Mouse (Mus musculus) midbrain, embryonic 14.5 days (tissue): ENCODE measurements around the gene Flad1. TPM values are rescaled to one million over a fixed set of nuclear protein-coding genes. Genes with fewer than 3 reads are reported as not detected.

Experiments
- ATAC-seq: fragments of 200-750 bp; cut with Nextera tagmentation; 2 replicates; pipeline ENCODE4 v1.8.0; 2017; ENCODE audit warnings: moderate number of reproducible peaks, moderate library complexity; ENCODE audit not compliant: low FRiP score, low TSS enrichment
- DNase-seq: peaks from one replicate; pipeline ENCODE4 v3.0.0-alpha.2; 2015
- H3K27ac ChIP-seq: fragments of 300-500 bp; sonication (generic); replicated peaks from 2 replicates; pipeline ENCODE4 v1.5.1; 2014; ENCODE audit warnings: mild to moderate bottlenecking, low read depth, low read length, moderate library complexity
- H3K27me3 ChIP-seq: fragments of 300-500 bp; sonication (generic); 2 replicates; pipeline ENCODE4 v1.6.1; 2014; ENCODE audit warnings: low read length, control low read depth, mixed read lengths; ENCODE audit not compliant: control insufficient read depth, insufficient read depth
- H3K36me3 ChIP-seq: fragments of 300-500 bp; sonication (generic); 2 replicates; pipeline ENCODE4 v1.6.1; 2014; ENCODE audit warnings: low read length, control low read depth; ENCODE audit not compliant: control insufficient read depth, insufficient read depth
- H3K4me1 ChIP-seq: fragments of 300-500 bp; sonication (generic); 2 replicates; pipeline ENCODE4 v1.6.1; 2014; ENCODE audit warnings: mild to moderate bottlenecking, antibody characterized with exemption, low read length, control low read depth; ENCODE audit not compliant: control insufficient read depth, insufficient read depth
- H3K4me2 ChIP-seq: fragments of 300-500 bp; sonication (generic); 2 replicates; pipeline ENCODE4 v1.6.1; 2014; ENCODE audit warnings: mild to moderate bottlenecking, low read length, moderate library complexity
- H3K4me3 ChIP-seq: fragments of 300-500 bp; sonication (generic); replicated peaks from 2 replicates; pipeline ENCODE4 v1.5.1; 2014; ENCODE audit warnings: low read depth, low read length
- H3K9ac ChIP-seq: fragments of 300-500 bp; sonication (generic); replicated peaks from 2 replicates; pipeline ENCODE4 v1.6.1; 2014; ENCODE audit warnings: mild to moderate bottlenecking, low read length, moderate library complexity
- H3K9me3 ChIP-seq: fragments of 300-500 bp; sonication (generic); 2 replicates; pipeline ENCODE4 v1.6.1; 2016; ENCODE audit warnings: low read length, control low read depth, mixed read lengths; ENCODE audit not compliant: control insufficient read depth
- WGBS: fragments of 180-500 bp; shearing (Covaris S2); extraction: QIAGEN DNeasy Blood & Tissue Kit; methylation state at CpG from one replicate; pipeline ENCODE4 v1.1.7; 2014; 5-methylcytosine and 5-hydroxymethylcytosine counted together
- polyA plus RNA-seq: library from polyadenylated mRNA; unstranded; fragments of >200 nt; fragmentation: Nextera tagmentation; extraction: Ambion mirVana; gene quantifications from 2 replicates; pipeline ENCODE4 v1.2.1, GENCODE M21; 2014

The Flad1 gene
- polyA plus RNA-seq, 1 experiment from 2014 or later, result 34.9 TPM

DNA sequence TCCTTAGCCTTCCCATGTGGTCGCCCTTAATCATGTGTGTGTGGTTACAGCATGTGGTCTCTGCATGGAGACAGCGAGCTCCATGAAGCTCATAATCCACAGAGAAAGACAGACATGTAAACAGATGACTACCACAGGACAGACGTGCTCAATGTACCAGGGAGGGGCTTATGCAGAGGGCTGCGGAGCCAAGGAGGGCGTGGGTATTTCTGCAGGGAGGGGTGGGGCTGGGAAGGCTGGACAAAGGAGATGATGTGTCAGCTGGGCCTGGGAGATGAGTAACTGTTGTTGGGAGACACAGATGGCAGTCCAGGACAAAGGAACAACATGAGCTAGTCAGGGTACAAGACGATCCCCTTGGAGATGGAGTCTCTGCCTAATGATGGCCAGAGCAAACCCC, 52.0 kb downstream of the Flad1 start:
- Histone ChIP-seq H3K27ac (no peak overlapping the region), H3K9me3 (no peaks in the 10 kb centered on the region), H3K27me3 (no peaks in the 10 kb centered on the region), H3K4me3 (no peak overlapping the region), H3K4me2 (no peak overlapping the region), H3K36me3 (no peaks in the 10 kb centered on the region), H3K4me1 (no peaks in the 10 kb centered on the region), H3K9ac (no peak overlapping the region)
- 62% methylated on average over 6 of the region's 6 CpGs for WGBS
- DNase-seq (no peak), ATAC-seq (no peak)

DNA sequence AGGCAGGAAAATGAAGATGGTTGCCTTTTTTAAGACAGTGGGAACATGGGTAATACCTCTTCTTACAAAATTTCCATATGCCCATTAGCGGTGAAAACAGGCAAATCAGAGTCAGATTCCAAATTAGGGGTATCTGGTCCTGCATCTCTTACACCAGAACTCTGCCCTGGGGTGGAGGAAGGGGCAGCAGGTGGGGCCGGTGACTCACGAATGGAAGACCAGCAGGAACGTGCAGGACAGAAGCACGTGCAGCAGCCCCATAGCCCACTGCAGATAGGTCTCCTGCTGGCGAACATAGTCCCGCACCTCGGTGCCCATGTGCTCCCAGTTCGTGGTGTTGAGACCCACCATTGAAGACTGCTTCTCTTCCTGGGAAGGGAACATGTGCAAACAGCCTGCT, 55.6 kb downstream of the Flad1 start:
- no peak for DNase-seq
- Histone ChIP-seq H3K4me3 (no peak overlapping the region), H3K27me3 (no peaks in the 10 kb centered on the region), H3K9me3 (no peaks in the 10 kb centered on the region), H3K4me2 (no peak overlapping the region), H3K9ac (no peak overlapping the region), H3K27ac (no peak overlapping the region), H3K36me3 (no peaks in the 10 kb centered on the region), H3K4me1 (no peaks in the 10 kb centered on the region)
- WGBS, result 76% methylated on average over 9 of the region's 9 CpGs
- no peak for ATAC-seq

GRCm38 (mm10) chr3:89355512-89355902, 56.2 kb downstream of the Flad1 start:
- DNase-seq (no peak), ATAC-seq (no peak)
- no peak overlapping the region for H3K27ac ChIP-seq
- 80% methylated on average over 6 of the region's 6 CpGs for WGBS
- H3K4me3 ChIP-seq, result no peak overlapping the region
- H3K27me3 ChIP-seq, result no peaks in the 10 kb centered on the region
- peaks cover 3% of the 10 kb centered on the region for H3K4me1 ChIP-seq
- H3K9me3 ChIP-seq, result no peaks in the 10 kb centered on the region
- H3K36me3 ChIP-seq, result no peaks in the 10 kb centered on the region
- H3K9ac ChIP-seq, result no peak overlapping the region
- no peak overlapping the region for H3K4me2 ChIP-seq

- H3K4me2 ChIP-seq, result no peak overlapping the region
- no peaks in the 10 kb centered on the region for H3K36me3 ChIP-seq
- H3K9me3 ChIP-seq, result no peaks in the 10 kb centered on the region
- H3K9ac ChIP-seq, result no peak overlapping the region
- H3K27ac ChIP-seq, result no peak overlapping the region
- H3K27me3 ChIP-seq, result no peaks in the 10 kb centered on the region
- no peak overlapping the region for H3K4me3 ChIP-seq
- DNase-seq, result peak; percentile 85
- 23% methylated on average over 5 of the region's 5 CpGs for WGBS
- ATAC-seq, result 0 out of 2 replicates have a peak, but pooled peaks have one; percentile 5
- peaks cover 6% of the 10 kb centered on the region for H3K4me1 ChIP-seq
These were observed 56.7 kb downstream of the Flad1 start for GRCm38 (mm10) chr3:89354816-89355511.

GRCm38 (mm10) chr3:89351271-89351670, 60.4 kb downstream of the Flad1 start:
- peaks cover 5% of the 10 kb centered on the region; the same call in 1 of the 2 replicates for H3K27me3 ChIP-seq

More at GRCm38 (mm10) chr3:89351271-89351670, 60.4 kb downstream of the Flad1 start:
- WGBS, result 79% methylated on average over 5 of the region's 5 CpGs
- no peak overlapping the region for H3K9ac ChIP-seq
- no peak overlapping the region for H3K4me2 ChIP-seq
- DNase-seq (no peak), ATAC-seq (no peak)
- H3K36me3 ChIP-seq, result no peaks in the 10 kb centered on the region
- peaks cover 20% of the 10 kb centered on the region for H3K4me1 ChIP-seq
- H3K27ac ChIP-seq, result no peak overlapping the region
- H3K4me3 ChIP-seq, result no peak overlapping the region
- no peaks in the 10 kb centered on the region for H3K9me3 ChIP-seq

Other genes with a start within 250 kb of the Flad1 start
- 22.0 and 24.6 TPM in 2 replicates for gene Clk2, start 247.1 kb downstream of the Flad1 start, polyA plus RNA-seq
- 104 and 123 TPM in 2 replicates for gene Scamp3, start 234.4 kb downstream of the Flad1 start, polyA plus RNA-seq
- 25.0 and 25.3 TPM in 2 replicates for gene Fam189b, start 228.7 kb downstream of the Flad1 start, polyA plus RNA-seq
- gene Gba, start 208.9 kb downstream of the Flad1 start, polyA plus RNA-seq, result 42.0 and 47.8 TPM in 2 replicates
- 46.0 and 47.6 TPM in 2 replicates for gene Thbs3, start 196.7 kb downstream of the Flad1 start, polyA plus RNA-seq
- 144 and 151 TPM in 2 replicates for gene Mtx1, start 184.8 kb downstream of the Flad1 start, polyA plus RNA-seq
- gene Muc1, start 182.8 kb downstream of the Flad1 start, polyA plus RNA-seq, result 2.1 and 2.4 TPM in 2 replicates
- 199 and 237 TPM in 2 replicates for gene Krtcap2, start 165.9 kb downstream of the Flad1 start, polyA plus RNA-seq
- gene Trim46, start 165.6 kb downstream of the Flad1 start, polyA plus RNA-seq, result 63.4 and 71.8 TPM in 2 replicates
- gene Dpm3, start 152.5 kb downstream of the Flad1 start, polyA plus RNA-seq, result 71.6 and 84.1 TPM in 2 replicates
- gene Slc50a1, start 141.3 kb downstream of the Flad1 start, polyA plus RNA-seq, result 35.3 and 38.1 TPM in 2 replicates
- 5.2 and 8.7 TPM in 2 replicates for gene Efna1, start 130.7 kb downstream of the Flad1 start, polyA plus RNA-seq
- 31.1 and 43.4 TPM in 2 replicates for gene Efna3, start 88.9 kb downstream of the Flad1 start, polyA plus RNA-seq
- 5.6 and 5.9 TPM in 2 replicates for gene Efna4, start 73.8 kb downstream of the Flad1 start, polyA plus RNA-seq
- 32.2 and 36.2 TPM in 2 replicates for gene Adam15, start 61.9 kb downstream of the Flad1 start, polyA plus RNA-seq
- 0.14 and 0.36 TPM in 2 replicates for gene Dcst2, start 49.9 kb downstream of the Flad1 start, polyA plus RNA-seq
- gene Dcst1, start 46.6 kb downstream of the Flad1 start, polyA plus RNA-seq, result 0.54 and 0.55 TPM in 2 replicates
- 0.42 and 0.47 TPM in 2 replicates for gene Zbtb7b, start 17.1 kb downstream of the Flad1 start, polyA plus RNA-seq
- gene Lenep, start 9.1 kb downstream of the Flad1 start, polyA plus RNA-seq, result 0.53 TPM in 1 of 2 replicates, not detected in the other
- 103 and 115 TPM in 2 replicates for gene Cks1b, start 6.5 kb upstream of the Flad1 start, polyA plus RNA-seq
- gene Shc1, start 6.6 kb upstream of the Flad1 start, polyA plus RNA-seq, result 5.9 and 10.2 TPM in 2 replicates
- gene Pygo2, start 18.3 kb upstream of the Flad1 start, polyA plus RNA-seq, result 43.4 and 50.6 TPM in 2 replicates
- 7.6 and 9.7 TPM in 2 replicates for gene Pbxip1, start 24.8 kb upstream of the Flad1 start, polyA plus RNA-seq
- gene Pmvk, start 42.7 kb upstream of the Flad1 start, polyA plus RNA-seq, result 106 and 132 TPM in 2 replicates
- 5.3 and 6.4 TPM in 2 replicates for gene Kcnn3, start 108.3 kb upstream of the Flad1 start, polyA plus RNA-seq